Mouse (Mus musculus) forebrain, embryonic 12.5 days (tissue): ENCODE data around the gene Foxp1. TPM values are rescaled to one million over a fixed set of nuclear protein-coding genes. Genes with fewer than 3 reads are reported as not detected.

ENCODE experiments used
- ATAC-seq: fragments of 200-750 bp; cut with Nextera tagmentation; 2 replicates; pipeline ENCODE4 v1.8.0; 2017; ENCODE audit warnings: moderate TSS enrichment; ENCODE audit not compliant: low FRiP score
- H3K27ac ChIP-seq: fragments of 300-500 bp; sonication (generic); 2 replicates; pipeline ENCODE4 v1.5.1; 2016; ENCODE audit warnings: mild to moderate bottlenecking
- H3K27me3 ChIP-seq: fragments of 300-500 bp; sonication (generic); 2 replicates; pipeline ENCODE4 v1.6.1; 2016; ENCODE audit warnings: mild to moderate bottlenecking
- H3K36me3 ChIP-seq: fragments of 300-500 bp; sonication (generic); replicated peaks from 2 replicates; pipeline ENCODE4 v1.6.1; 2016; ENCODE audit warnings: mild to moderate bottlenecking
- H3K4me1 ChIP-seq: fragments of 300-500 bp; sonication (generic); 2 replicates; pipeline ENCODE4 v1.6.1; 2016
- H3K4me2 ChIP-seq: fragments of 300-500 bp; sonication (generic); 2 replicates; pipeline ENCODE4 v1.6.1; 2016; ENCODE audit warnings: mild to moderate bottlenecking, moderate library complexity
- H3K4me3 ChIP-seq: fragments of 300-500 bp; sonication (generic); replicated peaks from 2 replicates; pipeline ENCODE4 v1.5.1; 2016; ENCODE audit warnings: mild to moderate bottlenecking
- H3K9ac ChIP-seq: fragments of 300-500 bp; sonication (generic); 2 replicates; pipeline ENCODE4 v1.6.1; 2016; ENCODE audit warnings: mild to moderate bottlenecking
- H3K9me3 ChIP-seq: fragments of 300-500 bp; sonication (generic); 2 replicates; pipeline ENCODE4 v1.6.1; 2016
- WGBS: fragments of 180-500 bp; shearing (Covaris S2); methylation state at CpG from one replicate; pipeline ENCODE4 v1.1.7; 2016; 5-methylcytosine and 5-hydroxymethylcytosine counted together
- polyA plus RNA-seq: library from polyadenylated mRNA; unstranded; fragments of >200 nt; fragmentation: Nextera tagmentation; extraction: Ambion mirVana; gene quantifications from 2 replicates; pipeline ENCODE4 v1.2.1, GENCODE M21; 2016

The Foxp1 gene
- polyA plus RNA-seq, 1 experiment from 2014 or later = 77.3 TPM

DNA sequence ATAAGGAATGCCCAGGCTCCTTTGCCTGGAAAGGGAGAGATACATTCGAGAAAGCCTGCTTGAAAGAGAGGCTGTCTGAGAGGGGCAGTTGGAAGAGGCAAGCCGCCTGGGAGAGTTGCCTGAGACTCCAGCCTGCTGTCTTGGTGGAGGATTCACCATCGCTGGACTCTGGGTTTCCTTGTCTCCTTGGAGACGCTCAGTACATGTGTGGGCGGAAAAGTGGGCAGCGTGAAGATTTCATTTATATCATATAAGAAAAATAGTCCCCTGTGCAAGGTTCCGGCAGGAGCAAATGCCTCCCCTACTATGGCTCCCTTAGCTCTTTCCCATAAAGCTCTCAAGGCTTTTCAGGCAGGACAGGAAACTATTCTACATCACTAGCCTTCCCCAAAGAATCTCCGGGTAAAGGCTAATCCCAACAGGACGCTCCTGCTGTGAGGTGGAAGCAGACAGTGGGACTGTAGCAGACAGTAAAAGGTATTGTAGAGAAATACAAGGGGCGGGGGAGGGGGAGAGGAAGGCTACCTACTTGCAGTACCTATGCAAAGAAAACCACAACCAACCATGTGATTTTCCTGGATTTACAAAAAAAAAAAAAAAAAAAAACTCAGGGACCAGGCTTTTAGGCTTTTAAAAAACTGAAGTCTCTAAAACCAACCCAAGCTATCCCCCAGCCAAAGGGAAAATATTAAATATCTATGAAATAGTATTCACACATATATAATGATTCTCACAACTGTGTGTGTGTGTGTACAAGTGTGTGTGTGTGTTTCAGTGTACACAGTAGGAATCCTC, 443.3 kb downstream of the Foxp1 start:
- H3K4me1 ChIP-seq = peaks cover 11% of the 10 kb centered on the region
- H3K27me3 ChIP-seq = no peaks in the 10 kb centered on the region
- 46% methylated on average over 10 of the region's 10 CpGs for WGBS
- H3K9ac ChIP-seq = no peak overlapping the region
- no peak overlapping the region for H3K4me2 ChIP-seq
- peaks cover 8% of the 10 kb centered on the region for H3K36me3 ChIP-seq
- H3K4me3 ChIP-seq = no peak overlapping the region
- no peak for ATAC-seq
- H3K9me3 ChIP-seq = no peaks in the 10 kb centered on the region
- H3K27ac ChIP-seq = no peak overlapping the region

DNA sequence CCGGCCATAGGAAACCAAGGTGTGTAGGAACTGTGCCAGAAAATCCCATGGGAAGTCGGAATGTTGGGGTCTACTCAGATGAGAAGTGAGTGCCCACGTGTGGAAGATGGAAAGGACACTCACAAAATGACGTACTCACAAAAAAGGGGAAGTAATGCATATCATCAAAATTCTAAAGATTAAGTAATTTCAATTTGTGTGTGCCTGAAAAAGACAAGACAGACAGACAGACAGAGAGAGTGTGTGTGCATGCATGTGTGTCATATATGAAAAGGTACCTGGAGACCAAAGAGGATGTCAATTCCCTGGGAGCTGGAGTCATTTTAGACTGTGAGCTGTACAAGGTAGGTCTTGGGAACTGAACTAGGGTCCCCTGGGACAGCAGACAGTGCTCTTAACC, 444.4 kb downstream of the Foxp1 start:
- Histone ChIP-seq H3K9ac (no peak overlapping the region), H3K4me1 (peaks cover 18% of the 10 kb centered on the region), H3K36me3 (peaks cover 8% of the 10 kb centered on the region), H3K27me3 (no peaks in the 10 kb centered on the region), H3K4me2 (no peak overlapping the region), H3K4me3 (no peak overlapping the region), H3K27ac (no peak overlapping the region), H3K9me3 (no peaks in the 10 kb centered on the region)
- ATAC-seq = no peak
- 87% methylated on average over 4 of the region's 4 CpGs for WGBS

GRCm38 (mm10) chr6:99073303-99074271, 448.9 kb downstream of the Foxp1 start:
- Histone ChIP-seq H3K36me3 (peaks cover 8% of the 10 kb centered on the region), H3K27ac (no peak overlapping the region), H3K4me1 (peaks cover 16% of the 10 kb centered on the region), H3K9me3 (no peaks in the 10 kb centered on the region), H3K9ac (no peak overlapping the region), H3K27me3 (peaks cover 19% of the 10 kb centered on the region), H3K4me3 (no peak overlapping the region), H3K4me2 (no peak overlapping the region)
- WGBS = 72% methylated on average over 9 of the region's 9 CpGs
- ATAC-seq = no peak

DNA sequence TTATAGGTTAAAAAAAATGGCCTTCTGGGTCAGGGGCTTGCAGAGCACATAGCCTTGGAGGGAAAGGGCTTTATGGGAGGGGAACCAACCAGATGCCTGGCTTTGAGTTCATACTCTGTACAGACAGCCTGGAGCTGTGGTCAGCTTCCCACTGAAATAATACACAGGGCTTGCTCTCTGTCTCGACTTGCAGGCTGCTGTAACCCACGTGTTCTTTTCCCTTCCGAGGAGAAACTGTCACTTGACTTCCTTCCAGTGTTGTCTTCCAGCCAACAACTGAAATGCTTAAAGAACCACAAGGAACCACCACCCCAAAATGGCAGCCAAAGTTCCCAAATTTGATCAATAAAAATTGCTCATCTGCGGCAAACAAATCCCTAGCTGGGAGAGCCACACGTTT, 451.8 kb downstream of the Foxp1 start:
- 78% methylated on average over 5 of the region's 5 CpGs for WGBS
- Histone ChIP-seq H3K36me3 (peaks cover 8% of the 10 kb centered on the region), H3K4me3 (no peak overlapping the region), H3K4me2 (no peak overlapping the region), H3K4me1 (peaks cover 25% of the 10 kb centered on the region), H3K9ac (no peak overlapping the region), H3K9me3 (no peaks in the 10 kb centered on the region), H3K27me3 (peaks cover 24% of the 10 kb centered on the region), H3K27ac (no peak overlapping the region)
- ATAC-seq = no peak

- Histone ChIP-seq H3K4me3 (no peak overlapping the region), H3K9ac (no peak overlapping the region), H3K4me2 (no peak overlapping the region), H3K27me3 (peaks cover 24% of the 10 kb centered on the region), H3K27ac (no peak overlapping the region), H3K9me3 (no peaks in the 10 kb centered on the region), H3K36me3 (peaks cover under 1% of the 10 kb centered on the region), H3K4me1 (peaks cover 29% of the 10 kb centered on the region)
- WGBS = 95% methylated on average over 1 of the region's 1 CpGs
- no peak for ATAC-seq
Measured at GRCm38 (mm10) chr6:99069726-99070125, 452.8 kb downstream of the Foxp1 start.

DNA sequence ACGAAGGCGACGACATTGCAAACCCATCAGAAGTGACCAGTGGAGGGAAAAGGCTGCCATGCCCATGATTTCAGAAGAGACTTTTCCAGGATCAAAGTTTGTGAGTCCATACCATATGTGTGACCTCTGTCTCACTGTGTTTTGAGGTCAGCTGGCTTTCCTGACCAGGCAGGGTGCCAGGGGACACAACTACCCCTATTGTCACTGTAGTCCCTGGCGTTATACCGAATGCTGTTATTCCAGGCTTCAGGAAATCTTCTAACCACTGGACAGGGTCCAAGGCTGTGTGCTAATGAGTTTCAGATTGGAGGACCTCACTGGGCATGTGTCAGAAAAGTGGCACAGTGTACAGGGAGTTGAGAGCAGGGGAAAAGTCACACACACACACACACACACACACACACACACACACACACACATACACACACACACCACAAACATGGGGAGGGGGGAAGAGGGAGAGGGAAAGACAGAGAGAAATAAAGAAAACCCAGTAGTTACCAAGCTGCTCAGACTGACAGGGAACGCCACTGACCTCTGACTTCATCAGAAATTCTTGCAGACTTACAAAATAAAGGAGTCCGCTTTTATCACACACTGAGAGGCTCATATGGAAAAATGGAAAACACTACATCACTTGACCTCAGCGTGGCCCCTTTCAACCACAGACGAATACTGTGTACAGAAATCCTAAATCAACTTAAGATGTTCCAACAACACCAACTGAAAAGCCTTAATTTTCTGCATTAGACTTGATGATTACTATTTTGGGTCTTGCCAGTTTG, 456.8 kb downstream of the Foxp1 start:
- Histone ChIP-seq H3K9me3 (no peaks in the 10 kb centered on the region), H3K4me3 (no peak overlapping the region), H3K9ac (no peak overlapping the region), H3K27ac (no peak overlapping the region), H3K4me1 (peaks cover 13% of the 10 kb centered on the region), H3K27me3 (peaks cover 24% of the 10 kb centered on the region), H3K36me3 (no peaks in the 10 kb centered on the region), H3K4me2 (no peak overlapping the region)
- 80% methylated on average over 9 of the region's 9 CpGs for WGBS
- no peak for ATAC-seq

- peaks cover 12% of the 10 kb centered on the region for H3K27me3 ChIP-seq
- no peak for ATAC-seq
- H3K4me3 ChIP-seq = no peak overlapping the region
- H3K9me3 ChIP-seq = no peaks in the 10 kb centered on the region
- peaks cover 13% of the 10 kb centered on the region for H3K4me1 ChIP-seq
- H3K9ac ChIP-seq = no peak overlapping the region
- no peak overlapping the region for H3K27ac ChIP-seq
- H3K4me2 ChIP-seq = no peak overlapping the region
- WGBS = 85% methylated on average over 10 of the region's 10 CpGs
- H3K36me3 ChIP-seq = no peaks in the 10 kb centered on the region
Measured at GRCm38 (mm10) chr6:99063982-99064484, 458.5 kb downstream of the Foxp1 start.

DNA sequence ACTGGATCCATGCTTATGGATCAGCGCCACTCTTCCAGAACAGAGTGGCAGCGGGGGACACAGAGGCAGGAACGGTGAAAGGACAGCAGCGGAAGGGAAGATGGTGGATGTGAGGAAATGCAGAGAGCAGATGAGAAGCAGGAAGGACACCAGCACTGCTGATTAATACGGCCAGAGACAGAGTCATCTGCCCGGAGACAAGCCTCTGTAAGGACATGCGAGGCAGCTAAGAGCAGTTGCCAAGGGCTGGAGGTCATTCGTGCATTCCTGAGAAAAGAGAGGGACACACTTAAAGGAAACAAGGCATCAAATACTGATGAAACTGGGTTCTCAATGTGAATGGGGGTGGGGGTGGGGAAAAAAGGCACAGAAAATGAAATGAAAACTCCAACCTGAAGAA, 459.6 kb downstream of the Foxp1 start:
- ATAC-seq = no peak
- no peak overlapping the region for H3K9ac ChIP-seq
- no peak overlapping the region for H3K4me2 ChIP-seq
- no peaks in the 10 kb centered on the region for H3K36me3 ChIP-seq
- no peak overlapping the region for H3K27ac ChIP-seq
- H3K27me3 ChIP-seq = peaks cover 11% of the 10 kb centered on the region
- no peaks in the 10 kb centered on the region for H3K9me3 ChIP-seq
- no peak overlapping the region for H3K4me3 ChIP-seq
- WGBS = 90% methylated on average over 8 of the region's 8 CpGs
- H3K4me1 ChIP-seq = peaks cover 13% of the 10 kb centered on the region

DNA sequence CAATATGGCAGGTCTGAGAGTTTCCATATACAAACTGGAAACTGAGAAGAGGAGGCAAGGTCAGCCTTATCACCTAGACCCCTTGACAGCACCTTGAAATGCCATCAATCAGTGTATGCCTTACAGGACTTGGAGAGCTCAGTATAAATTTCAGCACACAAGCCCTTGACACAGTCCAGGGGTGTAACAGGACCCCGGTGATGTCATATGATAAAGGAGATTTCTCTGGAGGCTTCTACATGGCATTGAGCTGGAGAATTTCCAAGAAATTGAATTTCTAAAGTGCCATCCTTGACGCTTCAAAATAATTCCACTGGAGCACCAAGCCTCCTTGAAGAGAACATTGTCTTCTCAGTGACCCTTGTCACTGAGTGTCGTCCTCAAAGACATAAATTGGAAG, 463.8 kb downstream of the Foxp1 start:
- no peaks in the 10 kb centered on the region for H3K4me1 ChIP-seq
- no peak for ATAC-seq
- no peak overlapping the region for H3K4me3 ChIP-seq
- no peaks in the 10 kb centered on the region for H3K9me3 ChIP-seq
- peaks cover 6% of the 10 kb centered on the region; the same call in 1 of the 2 replicates for H3K27me3 ChIP-seq
- H3K4me2 ChIP-seq = no peak overlapping the region
- no peak overlapping the region for H3K27ac ChIP-seq
- no peaks in the 10 kb centered on the region for H3K36me3 ChIP-seq
- WGBS = 82% methylated on average over 3 of the region's 3 CpGs
- H3K9ac ChIP-seq = no peak overlapping the region

- WGBS = 94% methylated on average over 4 of the region's 4 CpGs
Measured at GRCm38 (mm10) chr6:99057113-99057553, 465.4 kb downstream of the Foxp1 start.

DNA sequence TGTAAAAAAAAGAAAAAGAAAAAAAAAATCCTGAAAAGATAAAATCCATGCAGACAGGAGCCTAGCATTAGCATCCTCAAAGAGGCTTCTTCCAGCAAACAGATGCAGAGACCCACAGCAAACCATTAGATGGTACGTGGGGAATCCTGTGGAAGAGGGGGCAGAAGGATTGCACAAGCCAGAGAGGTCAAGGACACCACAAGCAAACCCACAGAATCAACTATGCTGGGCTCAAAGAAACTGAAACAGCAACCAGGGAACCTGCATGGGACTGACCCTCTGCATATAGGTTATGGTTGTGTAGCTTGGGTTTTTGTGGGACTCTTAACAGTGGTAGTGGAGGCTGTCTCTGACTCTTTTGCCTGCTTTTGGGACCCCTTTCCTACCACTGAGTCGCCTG, 466.1 kb downstream of the Foxp1 start:
- WGBS = 66% methylated on average over 2 of the region's 2 CpGs
- Histone ChIP-seq H3K36me3 (no peaks in the 10 kb centered on the region), H3K4me2 (no peak overlapping the region), H3K4me1 (no peaks in the 10 kb centered on the region), H3K4me3 (no peak overlapping the region), H3K27ac (no peak overlapping the region), H3K9ac (no peak overlapping the region), H3K27me3 (no peaks in the 10 kb centered on the region), H3K9me3 (no peaks in the 10 kb centered on the region)
- no peak for ATAC-seq

More at GRCm38 (mm10) chr6:99057113-99057553, 465.4 kb downstream of the Foxp1 start:
- Histone ChIP-seq H3K4me3 (no peak overlapping the region), H3K27ac (no peak overlapping the region), H3K27me3 (no peaks in the 10 kb centered on the region), H3K4me1 (no peaks in the 10 kb centered on the region), H3K4me2 (no peak overlapping the region), H3K9me3 (no peaks in the 10 kb centered on the region), H3K36me3 (no peaks in the 10 kb centered on the region), H3K9ac (no peak overlapping the region)
- no peak for ATAC-seq

- no peaks in the 10 kb centered on the region for H3K27me3 ChIP-seq
Measured at GRCm38 (mm10) chr6:99053998-99054397, 468.5 kb downstream of the Foxp1 start.

More at GRCm38 (mm10) chr6:99053998-99054397, 468.5 kb downstream of the Foxp1 start:
- no peaks in the 10 kb centered on the region for H3K4me1 ChIP-seq
- H3K27ac ChIP-seq = no peak overlapping the region
- no peak overlapping the region for H3K4me3 ChIP-seq
- 80% methylated on average over 2 of the region's 2 CpGs for WGBS
- no peaks in the 10 kb centered on the region for H3K36me3 ChIP-seq
- no peak overlapping the region for H3K9ac ChIP-seq
- H3K4me2 ChIP-seq = no peak overlapping the region
- H3K9me3 ChIP-seq = no peaks in the 10 kb centered on the region
- ATAC-seq = no peak
